Mouse (Mus musculus): Measurements from ENCODE around the gene Cubn.
A peak's percentile ranks its signal among the peaks of the same experiment; 100 is the strongest.

Gene Cubn

DNA sequence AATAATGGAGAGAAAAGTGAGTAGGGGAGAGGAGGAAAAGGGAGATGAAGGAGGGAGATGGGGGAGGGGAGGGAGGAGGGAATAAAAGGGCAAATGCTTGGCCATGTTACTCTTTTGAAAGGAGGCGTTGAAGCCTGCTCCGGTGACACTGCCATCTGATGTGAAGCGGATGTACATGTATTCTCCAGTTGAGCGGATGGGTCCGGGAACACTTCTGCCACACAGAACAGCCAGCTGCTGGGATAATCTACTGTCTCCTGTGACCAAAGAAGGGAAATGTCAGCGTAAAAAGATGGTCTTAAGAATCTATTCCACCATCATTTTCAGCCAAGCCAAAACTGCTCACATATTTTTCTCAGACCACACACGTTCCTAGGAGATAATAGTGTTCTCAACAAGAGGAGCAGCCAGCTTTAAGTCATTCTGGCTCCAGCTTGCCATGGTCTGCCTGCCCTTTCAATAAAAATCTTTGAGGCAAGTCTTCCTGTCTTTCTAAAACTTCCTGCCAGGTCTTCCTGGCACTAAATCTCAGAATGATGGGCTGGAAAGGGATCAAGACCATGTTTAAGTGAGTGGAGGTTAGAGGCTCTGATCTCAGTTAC lies 149.2 kb downstream of the Cubn start:
- DNase-seq, result no peak

DNA sequence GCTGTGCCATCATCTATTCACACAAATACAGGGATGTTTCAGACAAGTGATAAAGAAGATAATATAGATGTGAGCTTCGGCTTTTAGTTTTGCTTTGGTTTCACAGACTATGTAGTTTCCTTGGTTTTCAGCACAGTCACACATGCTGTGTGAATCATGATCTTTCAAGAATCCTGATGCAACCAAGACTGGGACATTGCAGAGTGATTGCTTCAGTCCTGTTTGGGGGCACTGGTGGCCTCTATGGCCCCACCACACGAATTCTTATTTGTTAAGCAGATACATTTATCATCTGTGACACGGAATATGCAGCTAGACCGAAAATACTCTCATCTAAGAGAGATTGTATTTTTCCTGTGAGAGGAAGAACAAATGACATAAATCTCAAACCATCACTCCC lies 156.2 kb downstream of the Cubn start:
- DNase-seq, result no peak

DNA sequence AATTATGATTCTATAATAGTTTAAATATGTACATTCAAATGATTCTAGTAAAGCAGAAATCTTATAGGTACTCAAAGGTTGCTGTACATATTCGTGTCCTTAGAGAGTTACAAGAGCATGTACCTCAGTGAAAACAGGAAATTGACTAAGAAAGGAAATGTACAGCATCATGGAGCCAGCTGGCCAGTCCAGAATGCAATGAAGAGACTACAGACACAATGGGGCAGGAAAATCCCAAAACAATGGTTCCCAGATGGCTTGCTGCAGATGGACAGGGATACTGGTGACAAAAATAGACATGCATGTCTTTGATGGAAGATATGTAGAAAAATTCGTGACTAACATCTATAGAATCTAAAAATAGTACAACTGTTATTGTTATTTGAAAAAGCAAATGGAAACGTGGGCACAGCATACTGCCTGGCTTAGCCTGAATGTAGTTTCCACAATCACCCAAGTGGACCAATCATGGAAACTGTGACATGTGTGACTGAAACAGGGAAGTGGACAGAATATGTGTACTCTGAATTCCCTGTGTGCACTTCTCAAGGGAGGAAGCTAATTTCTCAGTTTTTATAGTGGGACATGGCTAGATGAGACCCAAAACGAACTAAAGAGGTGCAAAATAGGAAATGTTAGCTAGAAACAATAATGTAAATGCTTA lies 161.7 kb downstream of the Cubn start:
- DNase-seq, result no peak

DNA sequence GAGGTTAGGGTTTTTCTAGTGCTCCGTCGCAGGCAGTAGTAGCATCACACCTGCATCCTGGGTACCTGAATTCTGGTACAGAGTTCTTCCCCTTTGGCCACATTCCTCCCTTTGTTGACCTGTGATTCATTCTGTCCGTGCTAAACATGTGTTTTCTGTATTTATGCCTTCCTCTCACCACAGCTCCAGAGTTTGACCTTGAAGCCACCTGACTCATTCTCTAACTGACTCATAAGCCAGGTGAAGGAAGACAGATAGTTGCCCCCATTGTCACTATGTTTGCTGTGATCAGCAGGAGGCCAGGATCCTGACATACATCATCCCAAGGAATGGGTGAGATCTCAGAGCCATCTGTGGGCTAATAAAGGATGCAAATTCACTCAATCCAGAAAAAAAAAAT lies 188.2 kb downstream of the Cubn start:
- DNase-seq, result no peak

DNA sequence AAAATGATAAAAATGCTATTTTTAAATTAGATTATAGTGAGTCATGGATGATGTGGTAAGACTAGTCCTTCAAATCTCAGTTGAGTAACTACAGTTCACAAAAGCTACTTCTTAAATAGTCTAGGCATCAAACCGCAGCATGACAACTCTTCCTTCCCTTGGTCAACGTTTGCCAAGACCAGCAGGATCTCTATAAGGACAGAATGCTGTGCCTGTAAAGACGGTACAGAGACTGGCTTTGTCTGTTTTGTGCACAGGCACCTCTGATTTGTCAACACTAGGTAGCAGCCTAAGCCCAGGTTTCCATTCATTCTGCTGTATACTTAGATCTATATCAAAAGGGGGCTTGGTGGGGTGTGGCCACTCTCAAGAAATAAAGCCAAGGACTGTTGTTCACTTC lies 192.6 kb downstream of the Cubn start:
- peak; percentile 31 for DNase-seq

DNA sequence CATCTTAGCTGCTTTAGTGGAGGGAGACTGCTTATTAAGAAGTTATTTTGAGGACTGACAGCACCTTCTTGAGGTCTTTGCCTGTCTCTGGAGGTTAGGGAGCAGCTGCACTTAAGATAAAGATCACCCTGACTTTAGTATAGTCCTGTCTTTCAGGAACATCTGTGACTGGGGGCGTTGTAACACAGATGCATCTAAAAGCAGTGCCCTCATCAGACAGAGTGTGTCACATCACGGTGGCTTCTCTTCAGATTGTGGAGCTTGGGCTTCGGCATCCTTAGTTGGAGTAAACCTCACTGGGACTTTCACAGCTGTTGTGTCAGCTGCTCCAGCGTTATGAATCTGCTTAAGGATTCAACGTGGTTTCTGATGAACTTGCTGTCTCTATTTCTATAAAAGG lies 193.9 kb downstream of the Cubn start:
- DNase-seq, result peak; percentile 25

DNA sequence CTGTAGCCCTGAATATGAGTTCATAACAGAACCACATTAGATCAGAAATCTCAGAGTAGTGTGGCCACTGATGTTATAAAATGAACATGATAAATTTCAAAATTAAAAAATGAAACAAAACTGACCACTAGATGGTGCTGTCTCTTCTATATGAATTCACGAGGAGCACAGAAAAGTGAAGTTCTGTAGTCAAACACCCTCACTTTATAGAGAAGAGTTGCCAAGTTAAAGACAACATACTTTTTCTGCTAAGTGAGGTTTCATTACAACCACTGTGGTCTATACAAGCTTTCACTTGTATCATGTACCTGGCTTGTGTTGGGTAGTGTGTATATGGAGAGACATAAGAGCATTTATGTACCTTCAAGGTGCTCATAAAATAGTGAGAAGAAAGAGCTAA lies 201.0 kb downstream of the Cubn start:
- no peak for DNase-seq

DNA sequence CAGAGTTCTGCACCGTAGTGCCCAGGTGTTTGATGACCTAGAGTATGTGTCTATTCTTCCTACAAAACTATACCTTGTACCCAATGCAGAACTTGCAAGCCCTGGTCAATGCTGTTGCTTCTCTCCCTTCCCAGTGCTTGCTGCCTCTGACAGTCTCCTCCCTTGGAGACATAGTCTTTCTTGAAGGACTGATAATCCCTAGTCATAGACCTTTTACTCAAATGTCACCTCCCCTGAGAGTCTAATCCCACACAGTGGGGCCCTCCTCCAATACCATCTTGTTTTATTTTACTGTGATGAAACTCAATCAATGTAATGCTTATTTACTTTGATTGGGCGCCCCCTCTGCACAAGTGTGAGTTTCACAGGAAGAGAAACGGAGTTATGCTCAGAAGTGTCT lies 201.5 kb downstream of the Cubn start:
- DNase-seq, result no peak

DNA sequence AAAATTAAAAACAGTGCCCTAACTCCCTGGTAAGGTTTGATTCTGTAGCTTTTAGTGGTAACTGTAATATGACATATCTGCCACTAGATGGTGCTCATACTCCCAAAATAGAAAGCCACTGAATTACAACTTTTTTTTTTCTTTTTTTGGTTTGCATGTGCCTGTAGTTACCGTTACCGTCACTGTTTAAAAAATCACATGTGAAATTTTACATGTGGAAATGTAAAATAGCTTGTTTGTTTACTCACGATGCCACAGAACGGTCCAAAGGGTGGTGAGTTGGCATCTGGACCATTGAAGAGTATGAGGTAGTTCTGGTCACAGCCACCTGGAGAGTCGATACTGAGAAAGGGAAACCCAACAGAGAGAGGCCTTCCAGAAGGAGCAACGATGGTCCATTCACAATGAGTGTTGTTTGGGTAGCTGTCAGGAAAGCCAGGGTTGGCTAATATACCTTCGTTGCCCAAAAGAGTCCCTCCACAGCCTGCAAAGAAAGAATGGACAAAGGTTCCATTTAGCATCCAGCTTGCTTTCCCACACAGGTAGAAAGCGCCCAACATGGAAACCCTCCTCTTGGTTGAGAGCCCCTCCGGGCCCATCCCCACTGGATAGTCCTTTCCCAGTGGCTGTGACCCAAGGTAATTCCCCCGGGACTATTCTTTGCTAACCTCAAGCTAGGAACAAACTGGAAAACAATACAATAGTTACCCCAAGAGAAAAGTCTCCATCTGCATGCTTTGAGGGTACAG lies 213.3 kb downstream of the Cubn start:
- no peak for DNase-seq

DNA sequence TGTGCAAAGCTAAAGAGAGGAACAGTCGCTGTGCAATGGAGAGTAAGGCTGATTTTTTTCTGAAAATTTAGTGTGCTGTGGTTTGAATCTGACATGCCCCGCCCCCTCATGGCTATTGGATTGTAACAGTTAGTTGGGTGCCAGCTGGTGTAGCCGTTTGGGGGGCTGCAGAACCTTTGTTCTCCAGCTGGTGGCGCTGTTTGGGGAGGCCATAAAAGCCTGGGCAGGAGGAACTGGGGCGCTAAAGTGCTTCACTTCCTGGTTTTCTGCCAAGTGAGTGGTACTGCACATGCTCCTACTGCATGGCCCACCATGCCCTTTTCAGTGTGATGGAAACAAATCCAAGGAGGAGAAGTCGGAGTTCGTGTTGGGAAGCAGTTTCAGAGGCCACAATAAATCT lies 215.7 kb downstream of the Cubn start:
- peak; percentile 54 for DNase-seq

DNA sequence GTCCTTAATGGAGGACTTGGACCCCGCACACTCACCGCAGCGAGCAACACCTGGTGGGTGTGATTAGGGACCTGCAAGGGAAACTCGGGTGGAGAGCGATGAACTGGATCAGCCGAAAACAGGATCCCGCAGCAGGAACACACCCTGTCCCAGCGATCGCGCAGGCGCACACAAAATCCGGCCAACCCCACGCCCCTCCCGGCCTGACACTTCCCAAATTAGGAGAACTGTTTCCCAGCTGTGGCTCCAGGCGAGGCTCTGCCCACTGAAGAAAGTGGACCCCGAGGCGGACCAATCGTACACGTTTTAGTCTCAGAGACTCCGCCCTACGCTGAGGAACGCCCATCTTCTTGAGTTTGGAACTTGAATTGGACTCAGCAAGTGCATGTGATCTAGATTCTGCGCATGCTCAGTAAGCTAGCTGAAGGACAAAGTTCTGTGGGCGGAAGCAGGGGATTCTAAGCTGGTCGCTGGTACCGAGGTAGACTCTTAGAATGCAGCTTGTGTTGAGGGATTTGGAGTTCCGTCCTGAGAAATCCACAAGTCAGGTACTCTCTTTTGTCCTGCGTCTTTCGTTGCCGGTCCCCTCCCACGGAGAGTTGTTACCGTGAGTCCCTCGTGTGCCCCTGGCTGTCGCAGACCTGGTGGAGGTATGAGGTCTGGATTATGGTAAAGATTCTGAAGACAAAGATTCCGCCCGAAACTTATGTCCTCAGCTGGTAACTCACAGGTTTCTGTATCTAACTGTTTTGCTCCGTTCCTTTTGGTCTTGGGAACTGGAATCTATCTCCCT lies 220.3 kb downstream of the Cubn start, which contains the start of gene Rsu1:
Gene Rsu1, minus strand, starts transcription at position 251 of the 793 bp plus-strand sequence.
- DNase-seq, result peak; percentile 88

DNA sequence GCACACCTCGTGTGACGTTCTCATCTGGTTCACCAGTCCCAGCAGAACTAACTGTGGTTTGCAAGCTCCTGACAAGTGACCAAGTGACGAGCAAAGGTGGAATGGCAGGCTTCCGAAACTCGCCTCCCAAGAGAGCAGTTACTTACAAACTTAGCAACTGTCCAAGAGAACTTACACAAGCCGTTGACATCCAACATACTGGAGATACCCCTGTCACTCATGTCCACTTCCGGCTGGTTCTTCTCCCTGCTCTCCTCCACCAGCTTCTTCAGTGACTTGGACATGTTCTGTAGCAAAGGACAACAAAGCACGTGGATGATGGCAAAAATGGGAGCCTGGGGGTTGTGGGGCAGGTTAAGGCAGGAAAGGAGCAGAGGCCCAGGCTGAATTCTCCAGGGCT lies 220.9 kb downstream of the Cubn start:
- no peak for DNase-seq

DNA sequence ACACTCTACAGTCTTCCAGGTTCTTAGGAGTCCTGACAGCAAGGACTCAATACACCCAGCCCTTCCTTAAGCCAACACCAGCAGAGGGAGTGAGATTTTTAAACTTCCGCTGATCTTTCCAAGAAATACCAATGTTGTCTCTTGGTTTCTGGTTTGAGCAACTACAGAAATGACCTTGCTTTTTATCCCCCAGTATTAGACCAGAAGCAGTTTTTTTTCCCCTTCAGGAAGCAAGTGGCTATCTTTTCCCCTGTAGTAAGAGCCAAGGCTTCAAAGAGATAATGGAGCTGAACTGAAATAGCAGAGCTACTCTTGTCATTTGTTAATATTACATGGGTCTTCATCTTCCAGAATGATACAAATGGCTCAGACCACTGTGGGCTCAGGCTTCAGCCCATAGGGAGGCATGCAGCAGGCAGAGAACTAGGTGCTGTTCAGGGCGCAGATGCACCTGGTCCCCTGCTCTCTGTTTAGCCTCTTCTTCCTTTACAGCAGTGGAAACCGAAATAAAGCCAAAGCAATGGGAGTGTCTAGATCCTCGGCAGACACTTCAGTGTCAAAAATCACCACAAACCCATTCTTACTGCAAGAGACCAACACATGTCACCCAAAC lies 222.8 kb downstream of the Cubn start:
- DNase-seq, result no peak

DNA sequence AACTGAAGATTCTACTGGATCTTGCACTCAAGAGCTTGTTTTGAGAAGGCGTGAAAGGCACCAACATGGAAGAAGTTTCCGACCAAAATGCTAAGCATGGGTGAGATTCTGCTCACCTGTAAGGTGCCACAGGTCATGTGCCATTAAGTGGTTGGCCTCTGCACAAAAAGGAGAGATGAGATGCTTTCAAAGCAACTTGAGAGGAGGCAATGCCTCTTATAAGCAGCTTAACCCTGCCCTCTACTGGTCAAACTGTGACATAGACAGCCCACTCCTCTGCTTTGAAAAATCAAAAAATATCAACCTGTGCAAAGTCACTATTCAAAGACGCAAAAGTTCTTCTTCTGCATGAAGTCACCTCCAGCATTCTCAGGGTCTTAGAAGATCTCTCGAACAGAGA lies 226.7 kb downstream of the Cubn start:
- no peak for DNase-seq

DNA sequence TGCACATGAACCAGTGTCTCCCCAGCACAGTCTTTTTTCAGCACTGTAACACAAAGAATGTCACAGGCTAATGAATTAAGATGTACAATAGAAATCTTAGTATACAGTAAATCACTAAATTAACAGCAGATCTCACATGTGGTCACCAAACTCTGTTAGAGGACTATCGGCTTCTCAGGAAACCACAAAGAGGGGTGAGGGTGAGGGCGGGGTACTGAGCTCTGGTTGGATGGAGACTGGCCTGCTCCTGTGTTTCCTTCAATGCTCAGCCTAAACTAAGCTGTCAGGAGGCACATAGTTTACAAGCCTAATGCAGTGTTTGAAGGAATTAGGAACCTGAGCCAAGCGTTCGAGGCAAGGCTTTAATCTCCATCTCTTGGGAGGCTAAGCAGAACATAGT lies 228.5 kb downstream of the Cubn start:
- no peak for DNase-seq

DNA sequence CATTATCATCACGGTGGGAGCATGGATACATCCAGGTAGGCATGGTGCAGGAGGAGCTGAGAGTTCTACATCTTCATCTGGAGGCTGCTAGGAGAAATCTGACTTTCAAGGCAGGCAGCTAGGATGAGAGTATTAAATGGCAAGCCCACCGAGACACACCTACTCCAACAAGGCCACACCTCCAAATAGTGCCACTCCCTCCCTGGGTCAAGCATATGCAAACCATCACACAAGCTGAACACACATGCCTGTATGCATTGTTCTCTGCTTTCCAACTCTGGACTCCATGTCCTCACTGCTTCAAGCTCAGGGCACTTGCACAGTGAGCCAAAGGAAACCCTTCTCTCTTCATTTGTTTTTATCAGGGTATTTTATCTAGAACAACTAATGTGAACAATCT lies 233.0 kb downstream of the Cubn start:
- DNase-seq, result no peak

DNA sequence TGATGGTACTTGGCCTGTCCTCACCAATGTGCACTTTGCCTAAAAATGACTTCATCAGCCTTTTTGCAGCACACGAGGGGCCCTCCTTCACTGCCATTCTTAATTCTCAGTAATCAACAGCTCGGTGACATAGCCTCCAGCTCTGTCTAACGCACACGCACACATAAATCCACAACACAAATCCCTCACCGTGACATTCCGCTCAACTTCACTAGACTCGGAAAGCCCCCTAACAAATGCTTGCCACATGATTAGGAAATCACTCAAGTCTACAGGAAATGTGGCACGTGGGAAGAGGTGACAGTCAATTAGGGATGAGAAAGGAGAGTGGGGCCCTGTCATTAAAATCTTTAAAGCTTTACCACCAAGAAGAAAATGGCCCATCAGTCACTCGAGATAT lies 250.9 kb downstream of the Cubn start:
- DNase-seq, result no peak

DNA sequence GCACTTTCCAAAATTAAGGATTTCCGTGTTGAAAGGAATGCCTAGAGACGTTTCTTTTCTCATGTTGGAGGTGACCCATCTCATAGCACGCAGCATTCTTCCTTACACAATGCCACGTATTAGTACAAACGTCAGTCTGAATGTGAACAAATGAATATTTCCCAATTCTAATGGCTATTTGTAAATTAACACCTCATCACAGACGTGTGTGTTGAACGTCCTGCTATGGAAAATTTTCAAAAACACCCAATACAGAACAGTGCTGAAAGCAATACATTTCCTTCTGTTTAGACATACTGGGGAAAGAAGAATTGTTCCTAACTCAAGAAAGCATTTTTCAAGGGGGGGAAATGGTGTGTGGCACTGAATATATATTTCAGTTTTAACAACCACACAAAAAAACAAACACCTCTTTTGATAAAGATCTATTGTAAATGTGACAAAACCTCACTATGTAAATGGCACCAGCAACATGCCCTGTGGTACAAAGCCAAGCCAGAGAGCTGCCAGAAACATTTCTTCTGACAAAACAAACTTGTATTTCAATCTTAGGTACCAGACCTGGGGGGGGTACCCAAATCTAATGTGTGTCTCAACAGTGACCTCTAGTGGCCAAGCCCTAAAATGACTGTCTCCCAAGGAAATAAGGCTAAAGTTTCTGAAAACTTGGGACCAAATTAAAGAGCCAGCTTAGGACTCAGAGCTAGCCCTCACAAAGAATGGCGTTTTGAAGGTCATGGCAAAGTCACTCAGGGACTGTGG lies 254.3 kb downstream of the Cubn start:
- DNase-seq, result peak; percentile 56

DNA sequence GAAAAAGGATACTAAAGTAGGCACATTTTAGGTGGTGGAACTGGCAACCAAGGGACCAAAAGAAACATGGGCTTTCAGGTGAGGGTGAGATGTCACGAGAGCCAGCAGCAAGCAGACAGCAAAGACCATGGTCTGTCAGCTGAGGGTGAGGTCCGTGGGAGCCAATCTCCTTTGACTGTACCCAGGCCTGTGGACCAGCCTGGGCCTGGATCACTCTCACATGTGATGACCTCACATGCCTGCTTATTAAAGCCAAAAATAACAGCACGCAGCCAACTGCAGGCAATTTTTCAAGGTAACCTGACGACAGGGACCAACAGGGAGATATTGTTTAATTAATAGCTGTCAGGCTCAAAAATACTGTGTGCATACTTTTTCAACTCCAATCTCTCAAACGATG lies 255.9 kb downstream of the Cubn start:
- DNase-seq, result no peak

DNA sequence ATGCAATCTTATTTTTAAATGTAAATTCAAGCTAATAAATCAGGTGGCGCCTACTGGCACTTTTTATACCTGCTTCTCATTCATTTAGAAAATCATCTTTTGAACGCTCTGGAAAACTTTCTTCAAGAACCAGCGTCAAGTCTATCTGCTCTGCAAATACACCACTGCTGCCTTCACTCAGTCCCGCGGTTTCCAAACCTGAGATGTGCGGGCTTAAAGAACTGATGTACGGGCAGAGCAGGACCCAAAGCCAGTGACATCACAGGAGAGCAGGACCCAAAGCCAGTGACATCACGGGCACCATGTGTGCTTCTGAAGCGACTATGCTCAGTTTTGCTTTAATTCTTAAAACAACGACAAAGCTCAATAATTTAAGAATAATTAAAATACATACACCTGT lies 256.8 kb downstream of the Cubn start:
- no peak for DNase-seq

DNA sequence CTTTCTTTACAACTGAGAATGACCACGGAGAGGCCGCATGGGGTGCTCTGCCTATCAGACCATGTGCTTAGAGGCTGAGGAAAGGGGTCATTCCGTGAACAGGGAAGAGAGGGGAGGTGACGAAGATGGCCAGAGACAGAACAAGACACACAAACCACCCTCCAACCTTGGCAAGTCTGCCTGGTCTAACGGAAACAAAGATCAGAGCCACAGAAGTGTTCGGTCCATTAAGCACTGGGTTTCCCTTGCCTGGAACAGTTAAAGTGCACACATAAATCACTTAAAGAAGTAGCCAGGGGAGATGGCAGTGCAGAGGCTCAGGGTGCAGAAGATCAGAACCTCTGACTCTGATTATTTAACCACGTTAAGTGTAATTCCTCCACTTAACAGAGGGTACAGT lies 257.7 kb downstream of the Cubn start:
- no peak for DNase-seq

DNA sequence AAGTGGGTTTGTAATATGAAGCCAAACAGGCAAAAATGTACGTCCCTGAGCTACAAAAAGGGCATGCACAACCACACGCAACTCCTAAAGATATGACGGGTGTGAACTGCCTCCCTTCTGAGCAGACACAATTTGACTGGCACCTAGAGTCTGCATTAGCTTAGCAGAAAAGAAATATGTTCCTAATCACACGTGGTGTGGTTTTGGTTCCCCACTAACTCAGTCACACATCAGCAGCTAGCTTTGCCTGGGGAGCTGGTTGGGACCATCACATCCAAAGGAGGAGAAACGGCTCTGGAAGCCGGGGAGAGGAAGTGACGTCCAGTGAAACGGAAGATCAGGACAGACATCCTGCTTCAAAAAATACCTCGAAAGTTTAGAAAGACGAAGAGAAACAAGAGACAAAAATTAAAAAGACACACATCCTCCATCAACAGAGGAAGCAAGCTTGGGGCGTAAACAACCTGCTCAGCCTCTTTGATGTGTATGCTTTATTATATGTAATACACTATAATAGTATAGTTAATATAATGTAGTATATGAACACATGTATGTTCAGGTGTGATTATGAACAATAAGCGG lies 258.3 kb downstream of the Cubn start:
- no peak for DNase-seq

All from thymus, postnatal 4 days (tissue).